Mouse (Mus musculus): Measurements from ENCODE around the gene Bend3. TPM values are rescaled to one million over a fixed set of nuclear protein-coding genes. Genes with fewer than 3 reads are reported as not detected.

Bend3 gene
- 1 to 10 TPM; 4.5 to 4.9 TPM for total RNA-seq (2021)
- long read RNA-seq, experiment 1: 0 reads
- long read RNA-seq, experiment 2, partial matches to known transcripts: 0 of 1 reads
- long read RNA-seq, experiment 2, other reads (novel, unspliced or antisense): 1 of 1 reads

GRCm38 (mm10) chr10:43478751-43479435, at the start of gene Bend3:
Bend3 (plus strand) TSS chr10:43478831.
- peak; percentile 63 to 65 for DNase-seq (ENCODE audit: low spot score in 2 of 2)
- intact Hi-C loops (cut with DNase I): loop anchor here (5.0 kb wide), 1 partner anchor 307 kb away; the partner anchor contains the start of genes 9030612E09Rik and Sobp

- DNase-seq (ENCODE audit: low spot score in 2 of 2): no peak
- intact Hi-C loops (cut with DNase I): no loop called here
Observed at GRCm38 (mm10) chr10:43430606-43431005, 48.0 kb upstream of the Bend3 start.

- DNase-seq (ENCODE audit: low spot score in 2 of 2): no peak
- intact Hi-C loops (cut with DNase I): no loop called here
Observed at GRCm38 (mm10) chr10:43434326-43434725, 44.3 kb upstream of the Bend3 start.

DNA sequence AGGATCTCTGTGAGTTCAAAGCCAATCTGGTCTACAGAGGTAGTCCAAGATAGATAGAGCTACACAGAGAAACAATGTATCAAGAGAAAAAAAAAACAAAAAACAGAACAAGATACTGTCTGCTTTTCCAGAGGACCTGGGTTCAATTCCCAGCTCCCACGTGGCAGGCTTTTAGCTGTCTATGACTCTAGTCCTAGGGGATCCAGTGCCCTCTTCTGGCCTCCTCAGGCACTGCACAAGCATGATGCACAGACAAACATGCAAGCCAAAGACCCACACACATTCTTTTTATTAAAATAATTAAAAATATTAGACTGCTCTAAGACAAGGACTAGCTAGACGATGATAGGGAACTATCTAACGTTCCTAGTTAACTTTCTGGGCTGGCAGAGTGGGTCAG, 42.9 kb upstream of the Bend3 start:
- intact Hi-C loops (cut with DNase I): no loop called here
- DNase-seq (ENCODE audit: low spot score in 2 of 2): no peak

GRCm38 (mm10) chr10:43439492-43439941, 39.1 kb upstream of the Bend3 start:
- intact Hi-C loops (cut with DNase I): no loop called here
- no peak for DNase-seq (ENCODE audit: low spot score in 2 of 2)

GRCm38 (mm10) chr10:43440050-43440449, 38.6 kb upstream of the Bend3 start:
- no peak for DNase-seq (ENCODE audit: low spot score in 2 of 2)
- intact Hi-C loops (cut with DNase I): no loop called here

DNA sequence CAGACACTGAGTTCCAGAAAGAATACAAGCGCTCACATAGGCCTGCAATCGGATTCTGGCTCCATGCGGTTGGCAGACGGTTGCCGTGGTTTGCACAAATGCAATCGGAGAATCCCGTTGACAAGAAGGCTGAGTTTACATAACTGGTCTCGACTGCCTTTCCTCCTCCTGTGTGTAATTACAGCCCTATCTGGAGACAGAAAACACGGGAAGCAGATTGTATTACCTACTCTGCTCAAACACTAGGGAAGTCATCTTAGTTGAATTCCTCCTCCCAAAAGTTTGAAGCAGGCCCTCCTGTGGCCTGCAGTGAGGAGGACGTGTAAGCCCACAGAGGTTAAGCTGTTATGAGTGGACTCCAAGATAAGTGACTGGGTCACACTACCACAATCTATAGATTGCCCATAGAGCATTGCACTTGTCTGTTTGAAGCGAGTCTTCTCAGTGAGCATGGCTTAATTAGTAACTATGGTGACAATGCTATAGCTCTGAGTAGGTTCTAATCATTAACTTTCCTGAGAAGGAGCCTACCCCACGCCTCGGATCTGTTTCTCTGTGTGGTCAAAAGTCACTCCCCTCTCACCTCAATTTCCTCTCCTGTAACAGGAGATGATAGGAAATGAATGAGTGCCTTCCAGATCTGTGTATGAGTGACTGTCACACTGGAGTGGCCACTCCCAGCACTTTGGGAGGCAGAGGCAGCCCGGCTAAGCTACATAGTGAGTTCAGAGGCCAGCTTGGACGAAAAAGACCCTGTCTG, 37.5 kb upstream of the Bend3 start:
- intact Hi-C loops (cut with DNase I): no loop called here
- no peak for DNase-seq (ENCODE audit: low spot score in 2 of 2)

- intact Hi-C loops (cut with DNase I): no loop called here
Observed at GRCm38 (mm10) chr10:43448656-43449055, 30.0 kb upstream of the Bend3 start.

DNA sequence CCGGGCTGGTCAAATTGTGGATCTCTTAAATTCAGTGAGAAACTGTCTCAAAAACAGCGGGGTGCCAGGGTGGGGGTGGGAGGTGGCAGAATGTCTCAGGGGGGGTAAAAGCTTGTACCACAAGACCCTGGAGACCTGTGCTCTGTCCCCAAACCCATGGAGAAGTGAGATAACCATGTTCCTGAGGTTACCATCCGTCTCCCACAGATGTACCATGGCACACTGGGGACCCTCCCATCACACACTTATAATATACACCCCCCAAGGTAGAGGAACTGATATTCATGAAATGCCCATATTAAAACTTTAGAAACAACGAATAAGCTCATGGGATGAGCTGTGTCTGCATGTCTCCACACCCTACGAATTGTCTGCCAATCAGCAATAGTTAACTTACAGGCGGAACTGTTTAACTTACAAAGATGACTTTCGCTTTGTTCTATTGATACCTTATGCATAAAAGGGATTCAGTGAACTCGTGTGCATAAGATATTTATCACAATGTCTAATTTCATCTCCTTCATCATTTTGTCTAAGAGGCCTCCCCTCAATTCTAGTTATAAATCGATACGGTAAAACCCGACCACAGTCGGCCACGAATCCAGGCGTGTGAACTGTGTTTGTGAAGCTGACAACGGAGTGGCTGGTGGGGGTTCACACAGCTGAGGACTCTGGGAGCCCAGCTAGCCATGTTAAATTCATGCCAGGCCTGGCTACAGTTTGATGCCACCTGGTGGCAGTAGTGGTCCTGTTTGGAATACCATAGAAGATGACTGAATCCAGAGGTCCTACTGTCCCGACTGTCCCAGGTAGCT, 26.6 kb upstream of the Bend3 start:
- DNase-seq (ENCODE audit: low spot score in 2 of 2): peak; percentile 83 to 86
- intact Hi-C loops (cut with DNase I): no loop called here

More at GRCm38 (mm10) chr10:43448656-43449055, 30.0 kb upstream of the Bend3 start:
- DNase-seq (ENCODE audit: low spot score in 2 of 2): no peak

- no peak for DNase-seq (ENCODE audit: low spot score in 2 of 2)
- intact Hi-C loops (cut with DNase I): no loop called here
Observed at GRCm38 (mm10) chr10:43452663-43452996, 26.0 kb upstream of the Bend3 start.

DNA sequence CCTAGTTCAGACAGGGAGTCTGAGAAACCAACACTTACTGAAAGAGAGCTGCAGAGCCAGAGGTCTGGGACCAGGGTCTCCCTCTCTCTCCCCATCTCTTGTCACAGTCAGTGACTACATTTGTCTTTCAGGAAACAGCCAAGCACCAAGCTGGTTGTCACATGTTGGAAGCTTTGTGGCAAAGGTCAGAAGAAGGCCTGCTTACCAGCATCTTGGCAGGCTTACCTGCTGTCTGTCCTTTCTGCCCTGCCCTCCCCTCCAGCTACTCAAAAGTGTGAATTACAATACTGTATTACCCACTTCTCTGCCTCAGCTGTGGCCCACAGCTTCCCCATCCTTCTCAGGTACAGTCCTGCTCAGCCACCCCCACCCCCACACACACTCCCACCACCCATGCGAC, 24.4 kb upstream of the Bend3 start:
- DNase-seq (ENCODE audit: low spot score in 2 of 2): no peak
- intact Hi-C loops (cut with DNase I): no loop called here

DNA sequence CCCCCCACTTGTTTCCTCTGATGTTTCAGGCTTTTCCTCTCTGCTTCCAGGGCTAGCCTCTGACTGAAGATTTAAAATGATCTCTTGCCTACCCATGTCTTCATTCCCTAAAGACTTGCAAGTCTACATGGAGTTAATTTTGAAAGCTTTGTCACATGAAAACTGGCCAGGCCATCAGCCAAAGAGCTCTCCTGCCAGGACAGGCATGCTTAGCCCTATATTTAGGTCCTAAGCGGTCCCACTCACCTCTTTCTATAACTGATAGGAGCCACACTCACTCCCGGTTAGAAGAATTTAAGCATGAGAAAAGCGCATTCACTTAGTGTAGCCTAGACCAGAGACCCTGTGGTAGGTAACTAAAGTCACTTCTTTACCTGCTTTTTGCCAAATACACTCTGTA, 24.0 kb upstream of the Bend3 start:
- intact Hi-C loops (cut with DNase I): no loop called here
- no peak for DNase-seq (ENCODE audit: low spot score in 2 of 2)

DNA sequence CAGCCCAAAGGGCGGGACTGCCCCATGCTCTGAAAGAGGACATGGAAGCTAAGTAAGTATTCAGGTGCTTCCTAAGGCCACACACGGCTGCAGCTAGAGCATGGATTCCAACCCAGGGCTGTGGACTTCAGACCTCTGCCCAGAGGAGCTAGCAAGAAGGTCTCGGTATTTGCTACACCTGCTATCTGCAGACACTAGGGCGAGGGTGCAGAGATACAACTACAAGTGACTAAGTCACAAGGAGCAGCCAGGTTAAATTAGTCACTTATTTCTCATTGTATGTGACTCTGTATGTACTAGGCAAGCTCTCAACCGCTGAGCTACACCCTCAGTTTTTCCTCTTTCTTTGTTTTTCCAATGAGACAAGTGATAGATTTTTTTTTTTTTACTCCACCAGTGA, 15.8 kb upstream of the Bend3 start:
- no peak for DNase-seq (ENCODE audit: low spot score in 2 of 2)
- intact Hi-C loops (cut with DNase I): no loop called here

GRCm38 (mm10) chr10:43463227-43463626, 15.4 kb upstream of the Bend3 start:
- no peak for DNase-seq (ENCODE audit: low spot score in 2 of 2)
- intact Hi-C loops (cut with DNase I): no loop called here

GRCm38 (mm10) chr10:43466223-43466622, 12.4 kb upstream of the Bend3 start:
- intact Hi-C loops (cut with DNase I): no loop called here

GRCm38 (mm10) chr10:43467659-43468058, 11.0 kb upstream of the Bend3 start:
- no peak for DNase-seq (ENCODE audit: low spot score in 2 of 2)
- intact Hi-C loops (cut with DNase I): no loop called here

More at GRCm38 (mm10) chr10:43466223-43466622, 12.4 kb upstream of the Bend3 start:
- DNase-seq (ENCODE audit: low spot score in 2 of 2): no peak

DNA sequence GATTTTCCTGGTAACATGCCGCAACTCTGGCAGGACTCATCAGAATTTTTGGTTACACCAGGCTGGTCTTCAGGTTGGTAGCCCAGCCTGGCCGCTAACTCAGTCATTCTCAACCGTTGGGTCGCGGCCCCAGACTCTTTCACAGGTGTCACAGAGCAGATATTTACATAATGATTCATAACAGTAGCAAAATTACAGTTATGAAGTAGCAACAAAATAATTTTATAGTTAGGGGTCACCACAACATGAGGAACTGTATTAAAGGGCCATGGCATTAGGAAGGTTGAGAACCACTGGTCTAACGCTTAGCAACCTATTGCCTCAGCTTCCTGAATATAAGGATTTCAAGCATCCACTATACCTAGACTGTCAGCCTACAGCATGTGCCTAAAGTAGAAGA, 10.3 kb upstream of the Bend3 start:
- no peak for DNase-seq (ENCODE audit: low spot score in 2 of 2)
- intact Hi-C loops (cut with DNase I): no loop called here

DNA sequence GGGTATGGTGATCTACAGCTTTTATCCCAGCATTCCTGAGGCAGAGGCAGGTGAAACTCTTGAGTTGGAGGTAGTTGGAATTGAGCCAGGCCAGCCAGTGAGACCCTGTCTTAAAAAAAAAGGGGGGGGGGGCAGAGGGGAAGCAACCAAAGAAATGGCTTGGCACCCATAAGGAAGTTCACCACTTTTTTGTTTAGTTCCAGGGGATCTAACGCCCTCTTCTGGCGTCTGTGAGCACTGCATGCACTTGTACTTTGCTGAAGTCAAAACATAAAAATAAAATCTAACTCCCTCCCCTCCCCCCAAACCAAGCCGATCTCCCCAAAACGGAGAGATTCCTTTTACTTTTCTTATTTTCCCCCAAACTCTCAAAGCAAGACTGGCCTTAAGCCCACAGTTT, 3.3 kb upstream of the Bend3 start:
- intact Hi-C loops (cut with DNase I): loop anchor here (5.0 kb wide), 1 partner anchor 303 kb away; the partner anchor contains the start of genes 9030612E09Rik and Sobp
- DNase-seq (ENCODE audit: low spot score in 2 of 2): peak; percentile 39 to 57

- intact Hi-C loops (cut with DNase I): loop anchor here (5.0 kb wide), 1 partner anchor 305 kb away; the partner anchor contains the start of genes 9030612E09Rik and Sobp
- DNase-seq (ENCODE audit: low spot score in 2 of 2): no peak
Observed at GRCm38 (mm10) chr10:43477459-43477858, 1.2 kb upstream of the Bend3 start.

All from left cerebral cortex, postnatal 14 days (tissue).